Mouse (Mus musculus) embryonic stem cell, embryonic (primary cell): ENCODE measurements around the gene Dusp1.

Experiments
- CTCF ChIA-PET, 4 experiments: fragments of 300-600 bp in 2 of 4; fragments of 350-600 bp in 2 of 4; sonication (Branson Sonifier 250); formaldehyde crosslinking; loops; one replicate each; lab custom pipeline; 2022; ENCODE audit warnings: inconsistent platforms in 2 of 4; lab: Charles Lee
- POLR2A ChIA-PET, 4 experiments: fragments of 300-600 bp in 2 of 4; fragments of 350-600 bp in 2 of 4; sonication (Branson Sonifier 250); formaldehyde crosslinking; loops; one replicate each; lab custom pipeline; 2022; ENCODE audit warnings: antibody characterized with exemption in 4 of 4, inconsistent platforms in 1 of 4; lab: Charles Lee

The Dusp1 gene

GRCm38 (mm10) chr17:26507966-26508344, 54.0 kb downstream of the Dusp1 start:
- CTCF ChIA-PET, result interaction anchor here in 2 of 4 experiments (0.9 to 2.1 kb wide), 7 partner anchors 13 to 425 kb away, joined by 3 to 10 read pairs (median 6); partner anchors contain the start of genes Atp6v0e (in 1 of the 2), Kifc5b (in 1 of the 2) and Phf1 (in 1 of the 2)
- POLR2A ChIA-PET, result interaction anchor here (0.7 to 14.3 kb wide), 122 partner anchors 7 to 723 kb away, joined by 3 to 407 read pairs (median 6); partner anchors contain the start of genes Dusp1 (in 3 of the 4), Ergic1 (in 2 of the 4), Luc7l (in 2 of the 4) and Rab11fip3 (in 2 of the 4)

- ChIA-PET POLR2A (interaction anchor here (0.6 to 14.3 kb wide), 71 partner anchors 9 to 1151 kb away, joined by 3 to 407 read pairs (median 5); partner anchors contain the start of genes Dusp1 (in 2 of the 4), Ergic1 (in 2 of the 4), Cuta (in 1 of the 4) and Kifc5b (in 1 of the 4)), CTCF (no interaction called here)
These were observed 54.7 kb downstream of the Dusp1 start for GRCm38 (mm10) chr17:26506997-26507871.

GRCm38 (mm10) chr17:26506031-26506641, 55.8 kb downstream of the Dusp1 start:
- CTCF ChIA-PET, result interaction anchor here in 1 of 4 experiments (1.7 kb wide), 1 partner anchor 55 kb away, joined by 4 read pairs; no protein-coding TSS in a partner anchor
- POLR2A ChIA-PET, result interaction anchor here in 3 of 4 experiments (0.6 to 14.3 kb wide), 36 partner anchors 13 to 254 kb away, joined by 3 to 407 read pairs (median 5); partner anchors contain the start of genes Dusp1 (in 2 of the 3), Atp6v0e (in 1 of the 3), Ergic1 (in 1 of the 3) and Luc7l (in 1 of the 3)

- CTCF ChIA-PET, result interaction anchor here in 1 of 4 experiments (1.7 kb wide), 1 partner anchor 54 kb away, joined by 4 read pairs; no protein-coding TSS in a partner anchor
- POLR2A ChIA-PET, result interaction anchor here in 3 of 4 experiments (0.6 to 14.3 kb wide), 31 partner anchors 10 to 726 kb away, joined by 3 to 407 read pairs (median 5); partner anchors contain the start of genes Atp6v0e (in 1 of the 3) and Crebrf (in 1 of the 3)
These were observed 56.7 kb downstream of the Dusp1 start for GRCm38 (mm10) chr17:26505181-26505581.

GRCm38 (mm10) chr17:26503981-26504671, 57.8 kb downstream of the Dusp1 start:
- ChIA-PET CTCF (interaction anchor here in 3 of 4 experiments (0.6 to 1.1 kb wide), 4 partner anchors 40 to 582 kb away, joined by 3 to 6 read pairs (median 5); no protein-coding TSS in a partner anchor), POLR2A (interaction anchor here (0.5 to 23.2 kb wide), 57 partner anchors 4 to 747 kb away, joined by 3 to 407 read pairs (median 5); partner anchors contain the start of genes Crebrf (in 1 of the 4), Dusp1 (in 1 of the 4), Ergic1 (in 1 of the 4) and Zbtb9 (in 1 of the 4))

- ChIA-PET POLR2A (interaction anchor here (0.7 to 23.2 kb wide), 74 partner anchors 5 to 538 kb away, joined by 3 to 407 read pairs (median 5); partner anchors contain the start of genes Kifc5b (in 2 of the 4), Luc7l (in 2 of the 4), Crebrf (in 1 of the 4) and Dusp1 (in 1 of the 4)), CTCF (interaction anchor here in 2 of 4 experiments (0.6 to 1.1 kb wide), 9 partner anchors 9 to 623 kb away, joined by 3 to 11 read pairs (median 4); partner anchors contain the start of genes Dusp1 (in 1 of the 2) and Wfikkn1 (in 1 of the 2))
These were observed 58.9 kb downstream of the Dusp1 start for GRCm38 (mm10) chr17:26502808-26503671.

GRCm38 (mm10) chr17:26501826-26502225, 60.1 kb downstream of the Dusp1 start:
- POLR2A ChIA-PET, result interaction anchor here in 3 of 4 experiments (0.5 to 23.2 kb wide), 37 partner anchors 6 to 249 kb away, joined by 3 to 407 read pairs (median 6); partner anchors contain the start of genes Luc7l (in 2 of the 3), Crebrf (in 1 of the 3), Dusp1 (in 1 of the 3) and Ergic1 (in 1 of the 3)
- CTCF ChIA-PET, result interaction anchor here in 1 of 4 experiments (0.7 to 0.9 kb wide), 2 partner anchors 39 to 1138 kb away, joined by 3 read pairs; no protein-coding TSS in a partner anchor

GRCm38 (mm10) chr17:26498626-26499025, 63.3 kb downstream of the Dusp1 start:
- POLR2A ChIA-PET, result interaction anchor here (0.6 to 23.2 kb wide), 6 partner anchors 9 to 202 kb away, joined by 3 to 407 read pairs (median 4); no protein-coding TSS in a partner anchor
- CTCF ChIA-PET, result interaction anchor here in 1 of 4 experiments (0.6 kb wide), 1 partner anchor 230 kb away, joined by 4 read pairs; no protein-coding TSS in a partner anchor

GRCm38 (mm10) chr17:26497416-26497923, 64.5 kb downstream of the Dusp1 start:
- POLR2A ChIA-PET, result interaction anchor here in 2 of 4 experiments (1.0 to 23.2 kb wide), 4 partner anchors 9 to 52 kb away, joined by 3 to 407 read pairs (median 146); no protein-coding TSS in a partner anchor
- CTCF ChIA-PET, result no interaction called here

- POLR2A ChIA-PET, result interaction anchor here (0.6 to 23.2 kb wide), 23 partner anchors 9 to 735 kb away, joined by 3 to 407 read pairs (median 4); partner anchors contain the start of gene Crebrf (in 1 of the 4)
- CTCF ChIA-PET, result interaction anchor here in 3 of 4 experiments (0.6 to 2.5 kb wide), 7 partner anchors 14 to 1653 kb away, joined by 3 to 10 read pairs (median 3); partner anchors contain the start of genes Atp6v0e (in 1 of the 3) and Spsb3 (in 1 of the 3)
These were observed 67.1 kb downstream of the Dusp1 start for GRCm38 (mm10) chr17:26494642-26495468.

- CTCF ChIA-PET, result no interaction called here
These were observed 69.7 kb downstream of the Dusp1 start for GRCm38 (mm10) chr17:26492246-26492645.

GRCm38 (mm10) chr17:26490910-26491309, 71.0 kb downstream of the Dusp1 start:
- ChIA-PET CTCF (no interaction called here), POLR2A (interaction anchor here (0.6 to 23.2 kb wide), 8 partner anchors 16 to 238 kb away, joined by 3 to 407 read pairs (median 6); partner anchors contain the start of gene Luc7l (in 1 of the 4))

More at GRCm38 (mm10) chr17:26492246-26492645, 69.7 kb downstream of the Dusp1 start:
- POLR2A ChIA-PET, result interaction anchor here in 3 of 4 experiments (1.1 to 23.2 kb wide), 5 partner anchors 8 to 30 kb away, joined by 3 to 407 read pairs (median 7); no protein-coding TSS in a partner anchor

- ChIA-PET CTCF (interaction anchor here in 1 of 4 experiments (0.8 kb wide), 1 partner anchor 110 kb away, joined by 4 read pairs; no protein-coding TSS in a partner anchor), POLR2A (interaction anchor here in 3 of 4 experiments (1.2 to 23.2 kb wide), 7 partner anchors 17 to 237 kb away, joined by 3 to 407 read pairs (median 6); partner anchors contain the start of gene Luc7l (in 1 of the 3))
These were observed 71.9 kb downstream of the Dusp1 start for GRCm38 (mm10) chr17:26490072-26490471.
